Mouse (Mus musculus): ENCODE measurements around the gene Ibtk. TPM values are rescaled to one million over a fixed set of nuclear protein-coding genes. Genes with fewer than 3 reads are reported as not detected.

The Ibtk gene
- polyA plus RNA-seq, 1 experiment from 2014 or later, result 34.3 TPM

GRCm38 (mm10) chr9:85653401-85653800 is 95.7 kb downstream of the Ibtk start:
- H3K36me3 ChIP-seq, result no peaks in the 10 kb centered on the region
- no peaks in the 10 kb centered on the region for H3K27me3 ChIP-seq (replicated peaks)
- no peak overlapping the region for H3K9ac ChIP-seq
- H3K27ac ChIP-seq (ENCODE audit: poor library complexity, severe bottlenecking), result no peak overlapping the region
- no peak for ATAC-seq (ENCODE audit: insufficient number of reproducible peaks, low FRiP score)
- H3K4me2 ChIP-seq, result no peak overlapping the region
- peaks cover 5% of the 10 kb centered on the region; the same call in 1 of the 2 replicates for H3K4me1 ChIP-seq (replicated peaks)
- H3K9me3 ChIP-seq (replicated peaks), result no peaks in the 10 kb centered on the region
- WGBS, result 60% methylated on average over 4 of the region's 4 CpGs
- no peak overlapping the region for H3K4me3 ChIP-seq

GRCm38 (mm10) chr9:85638276-85638675 is 110.9 kb downstream of the Ibtk start:
- H3K36me3 ChIP-seq, result no peaks in the 10 kb centered on the region
- H3K4me3 ChIP-seq, result no peak overlapping the region
- H3K9ac ChIP-seq, result no peak overlapping the region
- H3K9me3 ChIP-seq (replicated peaks), result peaks cover 4% of the 10 kb centered on the region; the same call in 1 of the 2 replicates
- no peak for ATAC-seq (ENCODE audit: insufficient number of reproducible peaks, low FRiP score)
- 0 out of 2 replicates have a peak, but pooled peaks cover 4% of the 10 kb centered on the region for H3K4me1 ChIP-seq (replicated peaks)
- no peaks in the 10 kb centered on the region for H3K27me3 ChIP-seq (replicated peaks)
- 81% methylated on average over 2 of the region's 2 CpGs for WGBS
- no peak overlapping the region for H3K4me2 ChIP-seq
- H3K27ac ChIP-seq (ENCODE audit: poor library complexity, severe bottlenecking), result no peak overlapping the region

Other genes starting within 250 kb of the Ibtk start
- gene Tpbg, start 93.0 kb upstream of the Ibtk start, polyA plus RNA-seq (2016; fragmentation: Nextera tagmentation; extraction: Ambion mirVana), result 8.3 and 8.8 TPM in 2 replicates